Mouse (Mus musculus): ENCODE measurements at regions not wholly inside any gene's neighbourhood (a gene's known extent, or its start where the extent isn't known, plus 50 kb on each side); places are given as distances from the start of the nearest gene placed in this dataset.

DNA sequence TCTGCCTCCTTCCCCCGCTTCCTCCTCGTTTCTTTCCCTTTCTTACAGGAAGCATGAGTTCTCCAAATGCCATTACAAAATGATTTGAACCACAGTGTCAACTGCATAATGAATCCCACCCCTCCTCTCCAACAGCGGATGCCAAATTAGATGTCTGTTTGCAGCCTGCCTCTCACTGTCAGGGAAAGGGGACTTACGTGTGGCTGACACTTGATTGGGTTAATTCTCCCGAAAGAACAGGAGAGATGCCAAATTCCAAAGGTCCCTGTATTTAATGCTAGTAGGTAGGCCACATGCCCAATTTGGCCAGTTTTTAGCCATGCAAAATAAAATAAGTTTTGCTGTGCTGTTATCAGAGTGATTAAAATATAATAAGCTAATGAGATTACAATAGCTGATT is 525.9 kb downstream of the Ofcc1 start:
- no peak overlapping the region for H3K4me2 ChIP-seq (replicated peaks; ENCODE audit: low read depth)
- H3K9me3 ChIP-seq (ENCODE audit: control insufficient read depth, low read length): no peaks in the 10 kb centered on the region
- ATAC-seq (ENCODE audit: low FRiP score, low TSS enrichment): no peak
- H3K36me3 ChIP-seq (ENCODE audit: control insufficient read depth, insufficient read depth, low read length): no peaks in the 10 kb centered on the region
- no peaks in the 10 kb centered on the region for H3K4me1 ChIP-seq (replicated peaks; ENCODE audit: control insufficient read depth, insufficient read depth)
- no peak overlapping the region for H3K4me3 ChIP-seq (ENCODE audit: low read depth, low read length)
- H3K9ac ChIP-seq (ENCODE audit: low read length): no peak overlapping the region
- no peak for DNase-seq (ENCODE audit: low spot score)
- 61% methylated on average over 5 of the region's 5 CpGs for WGBS
- H3K27me3 ChIP-seq (ENCODE audit: control insufficient read depth, insufficient read depth, low read length): no peaks in the 10 kb centered on the region
- H3K27ac ChIP-seq (replicated peaks): no peak overlapping the region
- TF ChIP-seq EP300 (optimal IDR thresholded peaks at IDR 0.05): no peak
- TF ChIP-seq CTCF (IDR thresholded peaks at IDR 0.05; ENCODE audit: low read depth): no peak

- no peak overlapping the region for H3K9ac ChIP-seq (ENCODE audit: low read length)
- no peaks in the 10 kb centered on the region for H3K9me3 ChIP-seq (ENCODE audit: control insufficient read depth, low read length)
- TF ChIP-seq EP300 (optimal IDR thresholded peaks at IDR 0.05) (no peak), CTCF (IDR thresholded peaks at IDR 0.05; ENCODE audit: low read depth) (no peak)
- ATAC-seq (ENCODE audit: low FRiP score, low TSS enrichment) (no peak), DNase-seq (ENCODE audit: low spot score) (no peak)
- no peak overlapping the region for H3K27ac ChIP-seq (replicated peaks)
- H3K4me1 ChIP-seq (replicated peaks; ENCODE audit: control insufficient read depth, insufficient read depth): no peaks in the 10 kb centered on the region
- H3K27me3 ChIP-seq (ENCODE audit: control insufficient read depth, insufficient read depth, low read length): no peaks in the 10 kb centered on the region
- no peak overlapping the region for H3K4me3 ChIP-seq (ENCODE audit: low read depth, low read length)
- no peaks in the 10 kb centered on the region for H3K36me3 ChIP-seq (ENCODE audit: control insufficient read depth, insufficient read depth, low read length)
- WGBS: 69% methylated on average over 9 of the region's 9 CpGs
- H3K4me2 ChIP-seq (replicated peaks; ENCODE audit: low read depth): no peak overlapping the region
Measured at GRCm38 (mm10) chr13:39834521-39835245, 526.6 kb downstream of the Ofcc1 start.

DNA sequence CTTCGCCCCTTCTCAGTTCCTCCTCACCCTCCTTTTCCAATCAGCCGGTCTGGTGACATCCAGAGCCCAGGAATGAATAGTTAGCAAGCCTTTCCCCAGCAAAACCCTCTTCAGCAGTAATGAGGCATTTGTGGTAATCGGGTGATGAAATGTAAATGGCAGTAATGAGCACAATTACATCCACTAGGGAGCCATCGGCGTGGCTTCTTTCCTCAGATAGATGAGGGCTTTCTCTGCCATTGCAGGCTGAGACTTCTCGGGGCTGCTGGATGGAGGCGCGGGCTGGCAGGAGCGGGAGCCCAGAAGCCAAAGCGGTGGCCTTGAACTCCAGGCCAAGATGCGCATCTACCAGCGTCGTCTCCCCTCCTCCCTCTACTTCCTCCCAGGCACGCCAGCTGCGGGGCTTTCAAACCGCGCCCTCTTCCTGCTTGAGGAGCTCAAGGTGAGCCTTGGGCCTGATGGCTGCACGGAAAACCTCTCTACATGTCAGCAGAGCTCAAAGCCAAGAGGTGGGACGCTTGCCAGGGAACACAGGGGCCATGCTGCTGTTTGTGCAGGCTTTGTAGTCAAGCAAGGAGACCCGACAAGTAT is 537.2 kb downstream of the Ofcc1 start:
- H3K4me1 ChIP-seq (replicated peaks; ENCODE audit: control insufficient read depth, insufficient read depth): no peaks in the 10 kb centered on the region
- H3K27me3 ChIP-seq (ENCODE audit: control insufficient read depth, insufficient read depth, low read length): no peaks in the 10 kb centered on the region
- peak overlapping the region; percentile 47 for H3K4me2 ChIP-seq (replicated peaks; ENCODE audit: low read depth)
- DNase-seq (ENCODE audit: low spot score): peak; percentile 19
- TF ChIP-seq EP300 (optimal IDR thresholded peaks at IDR 0.05) (no peak), CTCF (IDR thresholded peaks at IDR 0.05; ENCODE audit: low read depth) (no peak)
- H3K4me3 ChIP-seq (ENCODE audit: low read depth, low read length): peak overlapping the region; percentile 18; the same call in 1 of the 2 replicates
- H3K9me3 ChIP-seq (ENCODE audit: control insufficient read depth, low read length): no peaks in the 10 kb centered on the region
- no peak for ATAC-seq (ENCODE audit: low FRiP score, low TSS enrichment)
- no peak overlapping the region for H3K9ac ChIP-seq (ENCODE audit: low read length)
- WGBS: 6% methylated on average over 20 of the region's 20 CpGs
- H3K27ac ChIP-seq (replicated peaks): no peak overlapping the region
- H3K36me3 ChIP-seq (ENCODE audit: control insufficient read depth, insufficient read depth, low read length): no peaks in the 10 kb centered on the region

DNA sequence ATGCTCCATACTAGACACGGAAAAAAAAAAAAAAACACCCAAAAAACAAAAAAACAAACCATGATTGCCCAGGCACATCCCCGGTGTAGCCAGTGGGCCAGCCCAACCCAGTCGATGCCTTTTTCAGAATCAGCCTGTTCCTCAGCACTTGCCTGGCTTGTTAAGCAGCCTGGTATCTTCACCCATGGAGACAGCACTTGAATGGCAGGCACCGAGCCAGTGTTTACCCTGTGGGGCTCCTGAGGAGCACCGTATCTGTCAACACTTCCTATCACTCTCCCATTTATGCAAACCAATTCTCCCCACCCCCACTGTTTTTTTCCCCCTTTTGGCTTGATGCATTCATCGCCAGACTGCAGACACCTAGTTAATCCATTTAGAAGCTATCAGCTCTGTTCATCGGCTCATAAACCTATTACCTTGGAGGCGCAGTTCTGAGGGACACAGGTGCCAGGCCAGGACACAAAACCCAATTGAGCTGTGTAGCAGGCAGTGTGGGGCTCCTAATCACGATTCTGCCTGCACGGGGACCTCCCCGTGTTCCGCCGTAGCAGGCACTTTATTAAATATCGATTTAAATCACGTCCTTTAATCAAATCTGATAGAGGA is 537.8 kb downstream of the Ofcc1 start:
- Histone ChIP-seq H3K9me3 (ENCODE audit: control insufficient read depth, low read length) (no peaks in the 10 kb centered on the region), H3K4me3 (ENCODE audit: low read depth, low read length) (no peak overlapping the region), H3K36me3 (ENCODE audit: control insufficient read depth, insufficient read depth, low read length) (no peaks in the 10 kb centered on the region), H3K4me2 (replicated peaks; ENCODE audit: low read depth) (peak overlapping the region; percentile 47), H3K27me3 (ENCODE audit: control insufficient read depth, insufficient read depth, low read length) (no peaks in the 10 kb centered on the region), H3K27ac (replicated peaks) (no peak overlapping the region), H3K4me1 (replicated peaks; ENCODE audit: control insufficient read depth, insufficient read depth) (no peaks in the 10 kb centered on the region), H3K9ac (ENCODE audit: low read length) (no peak overlapping the region)
- TF ChIP-seq CTCF (IDR thresholded peaks at IDR 0.05; ENCODE audit: low read depth) (no peak), EP300 (optimal IDR thresholded peaks at IDR 0.05) (no peak)
- 21% methylated on average over 15 of the region's 15 CpGs for WGBS
- no peak for ATAC-seq (ENCODE audit: low FRiP score, low TSS enrichment)
- no peak for DNase-seq (ENCODE audit: low spot score)

- Histone ChIP-seq H3K27ac (replicated peaks) (no peak overlapping the region), H3K27me3 (ENCODE audit: control insufficient read depth, insufficient read depth, low read length) (no peaks in the 10 kb centered on the region), H3K4me2 (replicated peaks; ENCODE audit: low read depth) (no peak overlapping the region), H3K4me3 (ENCODE audit: low read depth, low read length) (no peak overlapping the region), H3K9me3 (ENCODE audit: control insufficient read depth, low read length) (no peaks in the 10 kb centered on the region), H3K9ac (ENCODE audit: low read length) (no peak overlapping the region), H3K36me3 (ENCODE audit: control insufficient read depth, insufficient read depth, low read length) (no peaks in the 10 kb centered on the region), H3K4me1 (replicated peaks; ENCODE audit: control insufficient read depth, insufficient read depth) (no peaks in the 10 kb centered on the region)
- WGBS: 69% methylated on average over 5 of the region's 5 CpGs
- no peak for ATAC-seq (ENCODE audit: low FRiP score, low TSS enrichment)
- DNase-seq (ENCODE audit: low spot score): no peak
- TF ChIP-seq CTCF (IDR thresholded peaks at IDR 0.05; ENCODE audit: low read depth): no peak
- TF ChIP-seq EP300 (optimal IDR thresholded peaks at IDR 0.05): no peak
Measured at GRCm38 (mm10) chr13:39774554-39774953, 586.7 kb downstream of the Ofcc1 start.

DNA sequence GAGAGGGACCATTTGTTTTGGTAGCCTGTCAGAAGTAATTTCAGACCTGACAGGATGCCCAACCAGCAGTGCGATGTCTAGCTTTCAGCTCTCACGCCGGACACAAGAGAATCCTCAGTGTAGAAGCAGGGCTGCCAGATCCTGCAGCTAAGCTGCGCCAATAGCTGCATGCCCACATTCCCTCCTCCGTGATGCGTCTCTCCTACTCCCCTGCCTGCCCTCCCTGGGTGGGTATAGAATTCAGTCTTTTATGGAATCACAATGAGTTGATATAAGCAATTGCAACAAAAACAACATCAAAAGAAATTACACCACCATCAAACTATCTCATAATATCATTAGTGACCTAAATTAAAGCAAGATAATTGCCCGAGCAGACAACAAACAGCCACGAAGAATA is 587.1 kb downstream of the Ofcc1 start:
- H3K4me1 ChIP-seq (replicated peaks; ENCODE audit: control insufficient read depth, insufficient read depth): no peaks in the 10 kb centered on the region
- no peaks in the 10 kb centered on the region for H3K27me3 ChIP-seq (ENCODE audit: control insufficient read depth, insufficient read depth, low read length)
- H3K9me3 ChIP-seq (ENCODE audit: control insufficient read depth, low read length): no peaks in the 10 kb centered on the region
- ATAC-seq (ENCODE audit: low FRiP score, low TSS enrichment) (no peak), DNase-seq (ENCODE audit: low spot score) (no peak)
- TF ChIP-seq EP300 (optimal IDR thresholded peaks at IDR 0.05) (no peak), CTCF (IDR thresholded peaks at IDR 0.05; ENCODE audit: low read depth) (no peak)
- 83% methylated on average over 8 of the region's 8 CpGs for WGBS
- no peak overlapping the region for H3K9ac ChIP-seq (ENCODE audit: low read length)
- no peak overlapping the region for H3K27ac ChIP-seq (replicated peaks)
- no peak overlapping the region for H3K4me3 ChIP-seq (ENCODE audit: low read depth, low read length)
- no peak overlapping the region for H3K4me2 ChIP-seq (replicated peaks; ENCODE audit: low read depth)
- no peaks in the 10 kb centered on the region for H3K36me3 ChIP-seq (ENCODE audit: control insufficient read depth, insufficient read depth, low read length)

All from stomach, postnatal 0 days (tissue).